Mouse (Mus musculus) liver, adult 2 months (tissue): Measurements from ENCODE around the gene Atrn.

Experiments used
- CTCF ChIP-seq: fragments of 200-500 bp; IDR thresholded peaks from 2 replicates; pipeline ENCODE4 v1.5.1; 2011; ENCODE audit warnings: low read depth, low read length, control low read depth
- POLR2A ChIP-seq: fragments of 200-500 bp; IDR thresholded peaks from 2 replicates; pipeline ENCODE4 v1.6.1; 2011; ENCODE audit warnings: low read length, control low read depth; ENCODE audit not compliant: insufficient read depth; ENCODE audit errors: extremely low read depth

DNA sequence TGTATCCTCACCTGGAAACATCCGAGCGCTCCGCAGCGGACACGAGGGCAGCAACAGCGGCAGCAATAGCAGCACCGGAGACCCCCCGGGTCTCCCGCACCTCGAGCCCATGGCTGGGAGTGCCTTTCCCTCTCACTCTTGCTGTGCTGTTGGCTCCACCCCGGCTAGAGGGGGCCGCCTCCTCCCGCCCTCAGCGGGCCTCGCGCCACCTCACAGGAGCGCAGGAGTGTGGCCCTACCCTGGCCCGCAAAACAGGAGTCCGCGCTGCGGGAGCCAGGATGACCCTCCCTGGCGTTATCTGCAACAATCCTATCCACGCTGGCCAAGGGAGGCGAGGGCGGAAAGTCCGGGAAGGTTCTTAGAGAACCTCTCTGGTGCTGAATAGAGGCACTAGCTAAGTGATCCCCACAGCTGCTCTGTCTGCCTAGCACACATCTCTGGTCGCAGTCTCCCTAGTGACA, 157.1 kb downstream of the Atrn start, which contains the start of gene Adam33:
- TF ChIP-seq CTCF (no peak), POLR2A (no peak)
